Mouse (Mus musculus): ENCODE results near the gene Cfap43.

GRCm38 (mm10) chr19:47705080-47705771, 213.9 kb downstream of the Cfap43 start:
- TF ChIP-seq CTCF (IDR thresholded peaks at IDR 0.05; ENCODE audit: borderline replicate concordance, control insufficient read depth, extremely low read depth, insufficient read depth, low read length, poor library complexity) (no peak), POLR2A (IDR thresholded peaks at IDR 0.05; ENCODE audit: control insufficient read depth, extremely low read depth, insufficient read depth, low read length, poor library complexity) (no peak)

All from thymus, adult 2 months (tissue).